Mouse (Mus musculus) cerebellum, adult 11 months (tissue): ENCODE measurements around the gene Olfr378.

Experiments used
- DNase-seq: peaks from one replicate; pipeline ENCODE4 v3.0.0; 2022

Olfr378 gene

GRCm38 (mm10) chr11:73428377-73428776, at the start of gene Olfr378:
Olfr378 (minus strand) TSS chr11:73428477.
- DNase-seq: no peak

- no peak for DNase-seq
Measured at GRCm38 (mm10) chr11:73457408-73457807, 29.1 kb upstream of the Olfr378 start, which contains the start of gene Olfr380. Olfr380 (minus strand) TSS chr11:73457508.

DNA sequence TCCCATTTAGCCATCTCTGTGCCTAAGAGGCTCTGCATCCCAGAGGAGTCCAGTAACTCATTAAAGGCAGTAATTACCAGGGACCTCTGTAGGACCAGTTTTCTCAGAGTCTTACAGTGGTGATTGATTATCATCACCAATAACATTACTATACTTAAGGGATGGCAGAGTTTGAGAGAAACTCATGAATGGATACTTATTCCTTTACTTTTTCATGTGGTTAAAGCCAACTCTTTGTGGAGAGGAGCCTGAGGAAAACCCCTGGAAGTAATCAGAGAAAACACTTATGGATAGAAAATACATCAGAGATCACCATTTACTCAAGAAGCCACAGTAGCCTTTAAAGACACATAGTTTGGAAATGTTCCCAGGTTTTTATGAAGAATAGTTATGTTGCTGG, 28.8 kb downstream of the Olfr378 start, which contains the start of gene Olfr1:
Gene Olfr1 (minus strand): TSS at position 101 of the 400 bp plus-strand sequence.
- DNase-seq: no peak

DNA sequence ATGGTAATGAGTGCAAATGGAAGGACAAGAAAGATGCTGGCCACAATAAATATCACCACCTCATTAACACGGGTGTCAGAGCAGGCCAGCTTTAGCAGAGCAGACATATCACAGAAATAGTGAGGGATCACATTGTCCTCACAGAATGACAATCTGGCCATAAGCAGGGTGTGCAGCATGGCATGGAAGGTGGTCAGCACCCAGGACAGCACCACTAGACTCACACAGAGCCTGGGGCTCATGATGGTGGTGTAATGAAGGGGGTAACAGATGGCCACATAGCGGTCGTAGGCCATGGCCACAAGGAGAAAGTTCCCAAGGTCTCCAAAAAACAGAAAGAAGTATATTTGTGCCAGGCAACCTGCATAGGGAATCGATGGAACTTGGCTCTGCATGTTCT, 32.9 kb downstream of the Olfr378 start:
- DNase-seq: no peak
